Mouse (Mus musculus) c-Kit-positive CD71-positive TER-119-positive erythroid progenitor cells, embryonic 14.5 days (primary cell): ENCODE results near the gene Artn.

ENCODE experiments used
- DNase-seq: peaks from one replicate; pipeline ENCODE4 v3.0.0-alpha.2; 2013; ENCODE audit warnings: low spot score

The Artn gene

GRCm38 (mm10) chr4:117929391-117929881 lies at the start of gene Artn:
Gene Artn (minus strand): TSS chr4:117929763.
- DNase-seq = no peak

GRCm38 (mm10) chr4:117979181-117979580 lies 49.6 kb upstream of the Artn start:
- no peak for DNase-seq

- no peak for DNase-seq
Measured at GRCm38 (mm10) chr4:117978282-117978681, 48.7 kb upstream of the Artn start.

GRCm38 (mm10) chr4:117977841-117978240 lies 48.3 kb upstream of the Artn start:
- DNase-seq = no peak

- no peak for DNase-seq
Measured at GRCm38 (mm10) chr4:117977371-117977770, 47.8 kb upstream of the Artn start.

GRCm38 (mm10) chr4:117975820-117976219 lies 46.3 kb upstream of the Artn start:
- no peak for DNase-seq

GRCm38 (mm10) chr4:117974719-117975118 lies 45.2 kb upstream of the Artn start:
- no peak for DNase-seq

- DNase-seq = no peak
Measured at GRCm38 (mm10) chr4:117972999-117973398, 43.4 kb upstream of the Artn start.

GRCm38 (mm10) chr4:117964346-117965025 lies 34.9 kb upstream of the Artn start:
- no peak for DNase-seq

GRCm38 (mm10) chr4:117957492-117957891 lies 27.9 kb upstream of the Artn start:
- DNase-seq = no peak

- no peak for DNase-seq
Measured at GRCm38 (mm10) chr4:117947493-117947892, 17.9 kb upstream of the Artn start.

- no peak for DNase-seq
Measured at GRCm38 (mm10) chr4:117946639-117947305, 17.2 kb upstream of the Artn start.

GRCm38 (mm10) chr4:117943317-117943716 lies 13.8 kb upstream of the Artn start:
- DNase-seq = no peak

GRCm38 (mm10) chr4:117936964-117937363 lies 7.4 kb upstream of the Artn start:
- no peak for DNase-seq

- DNase-seq = no peak
Measured at GRCm38 (mm10) chr4:117934081-117934480, 4.5 kb upstream of the Artn start.

- DNase-seq = no peak
Measured at GRCm38 (mm10) chr4:117933248-117933647, 3.7 kb upstream of the Artn start.

- DNase-seq = peak; percentile 94
Measured at GRCm38 (mm10) chr4:117928699-117929241, 793 bp downstream of the Artn start.

GRCm38 (mm10) chr4:117928234-117928633 lies 1.3 kb downstream of the Artn start:
- DNase-seq = peak; percentile 53

- no peak for DNase-seq
Measured at GRCm38 (mm10) chr4:117926545-117927482, 2.7 kb downstream of the Artn start.

- DNase-seq = no peak
Measured at GRCm38 (mm10) chr4:117924916-117925315, 4.6 kb downstream of the Artn start.

GRCm38 (mm10) chr4:117923450-117923849 lies 6.1 kb downstream of the Artn start:
- DNase-seq = no peak

- DNase-seq = no peak
Measured at GRCm38 (mm10) chr4:117921358-117921757, 8.2 kb downstream of the Artn start.
